Mouse (Mus musculus) kidney, adult 8-10 months (tissue): ENCODE results near the gene Lclat1.
"Not testable (repeated sequence)": the region's sequence is repeated elsewhere in the genome, so short reads cannot be mapped to it uniquely, and the experiment has no call there.

ENCODE experiments used
- DNase-seq, 2 experiments: peaks; one replicate each; pipeline ENCODE4 v3.0.0; 2022

Lclat1 gene

GRCm38 (mm10) chr17:73245089-73245684, 137.4 kb downstream of the Lclat1 start:
- no peak for DNase-seq

- no peak for DNase-seq
Observed at GRCm38 (mm10) chr17:73246036-73246435, 138.3 kb downstream of the Lclat1 start.

- no peak for DNase-seq
Observed at GRCm38 (mm10) chr17:73246926-73247325, 139.1 kb downstream of the Lclat1 start.

- DNase-seq = no peak
Observed at GRCm38 (mm10) chr17:73247758-73248157, 140.0 kb downstream of the Lclat1 start.

GRCm38 (mm10) chr17:73250488-73251141, 142.8 kb downstream of the Lclat1 start:
- no peak for DNase-seq

GRCm38 (mm10) chr17:73251142-73251502, 143.3 kb downstream of the Lclat1 start:
- no peak for DNase-seq

- no peak for DNase-seq
Observed at GRCm38 (mm10) chr17:73251812-73252608, 144.2 kb downstream of the Lclat1 start.

- DNase-seq = no peak
Observed at GRCm38 (mm10) chr17:73253291-73253969, 145.6 kb downstream of the Lclat1 start.

GRCm38 (mm10) chr17:73255801-73256200, 148.0 kb downstream of the Lclat1 start:
- DNase-seq = no peak

GRCm38 (mm10) chr17:73258620-73259019, 150.8 kb downstream of the Lclat1 start:
- no peak for DNase-seq

GRCm38 (mm10) chr17:73259258-73259657, 151.5 kb downstream of the Lclat1 start:
- not testable (repeated sequence) for DNase-seq

GRCm38 (mm10) chr17:73262558-73262957, 154.8 kb downstream of the Lclat1 start:
- DNase-seq = no peak

GRCm38 (mm10) chr17:73263077-73263501, 155.3 kb downstream of the Lclat1 start:
- no peak for DNase-seq

GRCm38 (mm10) chr17:73270871-73271796, 163.3 kb downstream of the Lclat1 start:
- no peak for DNase-seq

GRCm38 (mm10) chr17:73271797-73272600, 164.2 kb downstream of the Lclat1 start:
- no peak for DNase-seq

GRCm38 (mm10) chr17:73273809-73274208, 166.0 kb downstream of the Lclat1 start:
- no peak for DNase-seq

- no peak for DNase-seq
Observed at GRCm38 (mm10) chr17:73275066-73275465, 167.3 kb downstream of the Lclat1 start.

GRCm38 (mm10) chr17:73277770-73278169, 170.0 kb downstream of the Lclat1 start:
- DNase-seq = no peak

- DNase-seq = not testable (repeated sequence)
Observed at GRCm38 (mm10) chr17:73282702-73283101, 174.9 kb downstream of the Lclat1 start.

GRCm38 (mm10) chr17:73284301-73284700, 176.5 kb downstream of the Lclat1 start:
- DNase-seq = peak in 1 of 2 experiments; percentile 9
